Mouse (Mus musculus) 416B (cell line): ENCODE data around the gene Psmd9.

Source experiments
- DNase-seq: peaks from one replicate; pipeline ENCODE4 v3.0.0; 2011; ENCODE audit warnings: low read depth

Gene Psmd9

DNA sequence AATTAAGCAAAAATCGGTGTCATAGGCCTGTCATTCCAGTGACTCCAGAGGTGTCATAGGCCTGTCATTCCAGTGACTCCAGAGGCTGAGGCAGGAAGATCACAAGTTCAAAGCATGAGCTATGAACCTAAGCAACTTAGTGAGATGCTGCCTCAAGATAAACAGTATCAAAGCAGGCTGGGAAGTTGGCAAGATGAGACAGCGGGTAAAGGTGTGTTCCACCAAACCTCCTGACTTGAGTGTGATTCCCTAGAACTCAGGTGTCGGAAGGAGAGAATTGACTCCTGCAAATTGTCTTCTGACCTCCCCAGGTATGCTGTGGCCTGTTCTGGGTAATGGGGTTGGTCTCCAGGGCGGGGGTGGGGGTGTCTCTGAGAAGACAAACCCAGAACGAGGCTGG is at the start of gene Psmd9:
Gene Psmd9, plus strand, starts transcription at position 130 of the 400 bp plus-strand sequence.
- DNase-seq, result no peak

DNA sequence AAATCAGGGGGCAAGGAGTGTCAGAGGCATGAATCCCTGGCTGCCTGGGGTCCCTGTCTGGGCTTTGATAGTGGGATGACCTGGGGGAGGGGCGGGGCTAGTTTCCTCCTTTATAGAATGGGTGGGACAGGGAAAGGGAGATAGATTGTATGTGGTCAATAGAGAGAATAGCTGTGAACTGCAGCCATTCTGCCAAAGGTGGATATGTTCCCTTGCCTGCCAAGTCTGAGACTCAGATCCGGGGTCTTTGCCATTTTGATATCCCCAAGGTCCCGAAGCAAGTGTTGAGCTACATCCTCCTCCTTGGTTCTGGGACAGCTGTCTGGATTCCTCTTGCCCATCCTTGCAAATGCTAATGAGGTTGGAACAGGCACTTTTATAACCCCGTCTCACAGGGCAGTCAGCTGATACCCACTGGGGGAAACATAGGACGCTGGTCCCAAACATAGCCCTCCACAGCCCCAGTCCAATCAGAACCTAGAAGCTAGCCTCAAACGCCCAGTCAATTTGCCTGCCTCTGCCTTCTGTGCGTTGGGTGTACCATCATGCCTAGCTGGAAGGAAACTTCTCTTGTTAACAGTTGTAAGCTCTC is 48.5 kb upstream of the Psmd9 start:
- no peak for DNase-seq

DNA sequence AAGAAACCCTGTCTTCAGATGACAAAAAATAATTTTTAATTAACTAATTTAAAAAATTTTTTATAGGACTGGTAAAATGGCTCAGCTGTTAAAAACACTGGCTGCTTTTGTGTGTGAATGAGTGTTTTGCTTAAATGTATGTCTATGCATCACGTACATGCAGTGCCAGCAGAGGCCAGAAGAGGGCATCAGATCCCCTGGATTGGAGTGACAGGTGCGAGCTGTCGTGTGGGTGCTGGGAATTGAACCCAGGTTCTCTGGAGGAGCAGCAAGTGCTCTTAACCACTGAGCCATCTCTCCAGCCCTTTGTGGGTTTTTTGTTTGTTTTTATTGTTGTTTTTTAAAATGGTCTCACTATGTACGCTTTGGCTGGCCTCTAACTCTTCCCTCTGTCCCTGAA is 47.0 kb upstream of the Psmd9 start:
- DNase-seq, result peak; percentile 59

DNA sequence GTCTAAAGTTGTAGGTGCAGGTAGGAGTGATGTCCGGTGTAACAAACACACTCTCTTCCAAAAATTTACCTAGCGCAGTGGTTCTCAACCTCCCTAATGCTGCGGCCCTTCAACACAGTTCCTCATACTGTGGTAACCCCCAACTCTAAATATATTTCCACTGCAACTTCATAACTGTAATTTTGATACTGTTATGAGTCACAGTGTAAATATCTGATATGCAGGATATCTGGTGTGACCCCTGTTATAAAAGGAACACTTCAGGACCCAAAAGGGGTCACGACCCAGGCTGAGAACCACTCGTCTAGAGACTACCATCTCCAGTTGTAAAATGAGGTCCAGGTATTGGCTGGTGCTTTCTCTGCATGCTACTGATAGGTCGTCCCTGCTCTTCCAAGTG is 44.1 kb upstream of the Psmd9 start:
- peak; percentile 50 for DNase-seq

- peak; percentile 94 for DNase-seq
Measured at GRCm38 (mm10) chr5:123125638-123126406, 43.4 kb upstream of the Psmd9 start.

GRCm38 (mm10) chr5:123127031-123127430 is 42.2 kb upstream of the Psmd9 start:
- no peak for DNase-seq

DNA sequence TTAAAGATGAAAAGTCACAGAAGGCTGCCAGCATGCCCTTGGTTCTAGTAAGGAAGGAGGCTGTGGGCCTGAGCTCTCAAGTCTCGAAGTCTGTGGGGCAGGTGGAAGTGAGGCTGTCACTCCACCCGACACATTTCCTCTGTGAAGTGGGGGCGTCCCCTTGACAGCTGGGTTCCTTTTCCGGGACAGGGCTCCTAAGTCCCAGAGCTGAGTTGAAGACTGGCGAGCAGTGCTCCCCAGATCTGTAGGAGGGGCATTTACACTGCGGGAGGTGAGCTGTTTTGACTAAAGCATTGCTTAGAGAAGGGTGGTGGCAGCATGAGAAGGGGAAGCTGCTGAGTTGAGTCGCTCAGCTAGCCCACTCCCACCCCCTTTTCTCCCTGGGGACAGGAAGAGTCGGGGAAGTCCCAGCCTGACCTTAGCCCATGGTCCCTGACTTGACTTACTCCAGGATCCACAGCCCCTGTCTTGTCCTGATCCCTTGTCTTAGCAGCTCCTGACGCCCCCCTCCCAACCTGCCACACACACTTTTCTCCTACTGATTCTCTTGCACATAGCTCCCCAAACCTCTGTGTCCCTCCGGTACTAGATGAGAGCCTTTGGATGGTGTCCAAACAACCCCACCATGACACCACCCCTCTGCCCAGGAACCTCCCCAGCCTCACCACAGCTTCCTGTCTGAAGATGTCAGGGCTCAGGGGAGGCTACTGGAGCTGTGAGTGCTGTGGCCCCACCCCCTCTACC is 40.6 kb upstream of the Psmd9 start:
- DNase-seq, result peak; percentile 98

DNA sequence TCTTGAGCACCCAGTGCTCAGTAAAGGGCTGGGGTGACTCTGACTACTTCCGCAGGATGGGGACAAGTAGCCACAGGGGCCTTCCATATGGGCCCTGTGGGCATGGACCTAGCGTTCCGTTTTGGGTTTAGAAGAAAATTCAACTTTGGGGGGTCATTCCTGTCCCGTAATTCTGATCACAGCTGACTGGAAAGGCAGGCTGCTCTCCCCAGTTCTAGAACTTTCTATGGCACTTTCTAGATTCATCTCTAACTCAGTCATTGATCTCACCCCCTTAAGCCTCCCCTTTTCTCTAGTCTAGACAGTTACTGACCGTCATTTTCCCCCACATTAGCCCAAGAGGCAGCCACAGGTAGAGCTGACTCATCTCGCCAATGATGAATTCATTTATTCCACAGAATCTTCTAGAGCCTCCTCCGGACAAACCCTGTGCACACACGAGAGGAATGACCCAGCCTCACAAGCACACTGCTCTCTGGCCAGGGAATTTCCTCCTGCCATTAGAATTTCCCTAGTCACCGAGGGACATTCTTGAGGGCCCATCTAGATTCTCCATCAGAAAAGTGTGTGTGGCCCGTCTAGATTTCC is 39.9 kb upstream of the Psmd9 start:
- no peak for DNase-seq

GRCm38 (mm10) chr5:123130030-123130813 is 39.0 kb upstream of the Psmd9 start:
- DNase-seq, result no peak

DNA sequence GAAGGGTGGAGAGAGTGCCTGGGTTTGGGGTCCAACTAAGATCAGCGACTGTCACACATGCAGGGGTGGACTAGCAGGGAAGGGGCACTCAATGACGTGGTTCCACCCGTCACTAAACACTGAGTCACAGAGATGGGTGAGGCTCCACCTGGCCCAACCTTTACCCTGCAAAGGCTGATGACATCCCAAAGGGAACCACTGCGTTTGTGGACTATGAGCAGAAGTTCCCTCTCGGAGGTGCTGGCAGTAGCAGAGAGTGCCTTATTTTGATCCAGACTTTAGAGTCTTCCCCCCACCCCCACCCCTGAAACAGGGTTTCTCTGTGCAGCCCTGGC is 38.4 kb upstream of the Psmd9 start:
- no peak for DNase-seq

DNA sequence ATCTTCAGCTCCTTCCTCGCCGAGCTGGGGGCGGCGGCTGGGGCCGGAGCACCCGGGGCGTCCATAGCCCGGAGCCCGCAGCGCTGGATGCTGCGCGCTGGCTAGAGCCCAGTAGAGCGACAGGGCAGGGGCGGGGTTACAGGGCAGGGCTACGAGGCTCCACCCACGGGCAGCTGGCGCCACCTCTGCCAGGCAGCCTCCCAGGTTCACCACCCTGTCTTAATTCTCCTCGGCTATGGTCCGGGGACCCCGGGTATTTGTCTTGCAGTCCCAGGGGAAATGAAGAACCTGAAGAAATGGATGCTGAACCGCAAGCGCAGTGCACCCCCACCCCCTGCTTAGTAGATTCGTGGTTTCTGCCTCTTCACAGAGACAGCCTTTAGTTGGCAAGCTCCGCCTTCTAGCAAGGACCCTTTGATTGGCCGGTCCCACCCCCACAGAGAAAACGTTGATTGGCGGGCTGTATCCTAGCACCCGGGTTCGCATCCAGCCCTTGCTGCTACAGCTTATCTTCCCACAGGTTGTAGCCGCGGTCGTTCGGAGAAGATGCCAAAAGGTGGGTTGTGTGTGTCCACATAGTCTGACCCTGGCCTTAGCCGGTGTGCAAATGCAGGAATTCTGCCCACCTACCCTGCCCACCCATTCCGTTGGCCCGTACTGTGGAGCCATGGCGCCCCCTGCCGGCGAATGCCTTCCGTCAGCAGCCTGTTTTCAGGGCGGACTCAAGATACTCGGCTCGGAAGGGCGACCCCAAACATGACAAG is 36.7 kb upstream of the Psmd9 start, which contains the start of gene Rhof:
Gene Rhof, minus strand, starts transcription at position 385 of the 764 bp plus-strand sequence.
- DNase-seq, result peak; percentile 97

GRCm38 (mm10) chr5:123133083-123133783 is 36.0 kb upstream of the Psmd9 start:
- DNase-seq, result peak; percentile 82

- no peak for DNase-seq
Measured at GRCm38 (mm10) chr5:123133784-123134143, 35.4 kb upstream of the Psmd9 start.

DNA sequence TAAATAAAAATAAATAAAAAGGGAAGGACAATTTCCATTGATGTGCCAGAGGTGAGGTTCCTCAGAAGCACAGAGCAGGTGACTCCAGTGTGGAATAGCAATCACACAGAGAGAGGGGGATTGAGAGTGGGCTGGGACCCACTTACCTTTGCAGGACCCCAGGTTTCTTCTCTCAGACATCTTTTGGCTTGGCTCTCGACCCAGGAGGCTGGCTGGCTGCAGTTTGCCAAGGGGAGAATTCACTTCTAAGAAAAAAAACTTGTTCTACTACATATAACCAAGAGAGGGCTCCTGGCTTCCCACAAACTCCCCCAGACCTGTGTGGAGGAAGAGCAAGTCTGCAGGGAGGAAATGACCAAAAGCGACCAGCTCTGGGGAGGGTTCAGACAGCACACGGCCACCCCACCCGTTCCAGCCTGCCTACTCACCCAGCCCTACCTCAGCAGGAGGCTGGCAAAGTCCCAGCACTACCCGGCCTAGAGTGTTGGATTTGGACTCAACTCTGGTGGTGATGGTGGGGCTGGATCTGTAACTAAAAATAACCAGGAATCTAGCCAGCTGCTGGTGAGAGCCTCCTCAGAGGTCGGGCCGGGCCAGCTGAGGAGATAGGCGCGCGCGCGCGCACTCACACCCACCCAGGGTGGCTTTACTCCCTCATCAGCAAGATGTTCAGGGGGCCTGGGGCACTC is 34.9 kb upstream of the Psmd9 start:
- peak; percentile 69 for DNase-seq

GRCm38 (mm10) chr5:123134875-123135382 is 34.3 kb upstream of the Psmd9 start:
- no peak for DNase-seq

- DNase-seq, result peak; percentile 70
Measured at GRCm38 (mm10) chr5:123135471-123136360, 33.5 kb upstream of the Psmd9 start.

DNA sequence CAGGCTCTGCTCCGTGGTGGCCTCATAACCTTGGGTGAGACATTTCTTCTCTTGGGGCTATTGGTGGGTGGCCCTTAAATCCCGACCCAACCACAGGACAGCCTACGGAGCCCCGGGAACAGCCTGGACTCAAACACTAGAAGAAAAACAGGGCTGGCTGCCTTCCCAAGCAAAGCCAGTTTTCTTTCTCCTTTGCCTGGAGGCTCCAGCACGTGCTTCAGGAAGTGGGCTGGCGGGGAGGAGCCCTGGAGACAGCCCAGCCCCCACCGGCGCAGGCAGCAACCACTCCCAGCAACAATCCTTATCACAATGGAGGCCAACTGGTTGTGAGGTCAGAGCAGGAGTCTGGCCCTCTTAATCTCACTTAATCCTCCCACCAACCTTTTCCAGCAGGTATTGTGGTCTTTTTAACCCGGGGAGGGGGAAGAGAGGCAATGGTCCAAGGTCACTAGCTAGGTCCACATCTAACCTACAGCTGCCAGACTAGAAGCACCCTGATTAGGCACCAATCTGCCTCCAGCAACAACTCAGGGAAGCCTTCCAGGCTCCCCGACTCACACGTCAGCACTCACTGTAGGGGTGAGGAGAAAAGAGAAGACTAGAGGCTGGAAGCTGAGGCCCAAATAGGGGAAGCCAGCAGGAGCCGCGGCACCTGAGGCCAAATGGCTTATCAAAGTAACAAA is 32.7 kb upstream of the Psmd9 start:
- DNase-seq, result peak; percentile 88
